Mouse (Mus musculus): ENCODE measurements at regions not wholly inside any gene's neighbourhood (a gene's known extent, or its start where the extent isn't known, plus 50 kb on each side); places are given as distances from the start of the nearest gene placed in this dataset.

DNA sequence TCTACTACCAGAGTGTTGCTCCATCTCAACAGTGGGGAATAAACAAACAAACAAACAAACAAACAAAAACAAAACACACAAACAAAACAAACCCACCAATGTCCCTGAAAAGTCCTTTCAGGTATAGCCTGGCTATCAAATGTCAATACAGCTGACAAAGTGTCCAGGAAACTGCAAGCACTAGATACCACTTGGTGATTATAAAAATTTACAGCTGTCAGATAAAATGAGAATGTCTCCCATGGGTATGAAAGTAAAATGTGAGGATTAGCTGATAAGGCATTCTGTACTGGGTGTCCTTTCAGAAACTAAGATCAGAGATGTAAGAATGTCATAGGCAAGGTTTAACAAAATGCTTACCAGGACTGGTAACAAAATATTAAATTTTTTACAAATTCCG, 4537.7 kb upstream of the Gm7489 start:
- TF ChIP-seq CTCF (conservative IDR thresholded peaks at IDR 0.05; ENCODE audit: low read length) (no peak), NANOG (IDR thresholded peaks at IDR 0.05; ENCODE audit: borderline replicate concordance, low read length) (no peak)

Data from E14TG2a.4 (cell line).